Mouse (Mus musculus) macrophage (primary cell): Measurements from ENCODE around the gene 2610318N02Rik. TPM values are rescaled to one million over a fixed set of nuclear protein-coding genes. Genes with fewer than 3 reads are reported as not detected.

ENCODE experiments used
- H3K27ac ChIP-seq: fragments of 350-480 bp; formaldehyde crosslinking; 2 replicates; pipeline ENCODE4 v1.9.0; 2021
- H3K36me3 ChIP-seq: fragments of 350-480 bp; formaldehyde crosslinking; 2 replicates; pipeline ENCODE4 v1.9.0; 2021; ENCODE audit errors: inconsistent target
- H3K4me3 ChIP-seq: fragments of 350-480 bp; formaldehyde crosslinking; 2 replicates; pipeline ENCODE4 v1.9.0; 2021; ENCODE audit errors: inconsistent target
- H3K79me2 ChIP-seq: fragments of 350-480 bp; formaldehyde crosslinking; 2 replicates; pipeline ENCODE4 v1.9.0; 2021; ENCODE audit errors: inconsistent target
- WGBS: methylation state at CpG from one replicate; pipeline ENCODE4 v1.1.7; 2026; ENCODE audit warnings: inconsistent platforms; ENCODE audit not compliant: missing documents; 5-methylcytosine and 5-hydroxymethylcytosine counted together
- polyA plus RNA-seq: library from polyadenylated mRNA; stranded (reverse); fragments of 250-400 nt; gene quantifications from 3 replicates; pipeline ENCODE4 v1.2.4, GENCODE M21; 2018; ENCODE audit warnings: inconsistent platforms

2610318N02Rik gene
- polyA plus RNA-seq, 1 experiment from 2014 or later, result 2.5 TPM

DNA sequence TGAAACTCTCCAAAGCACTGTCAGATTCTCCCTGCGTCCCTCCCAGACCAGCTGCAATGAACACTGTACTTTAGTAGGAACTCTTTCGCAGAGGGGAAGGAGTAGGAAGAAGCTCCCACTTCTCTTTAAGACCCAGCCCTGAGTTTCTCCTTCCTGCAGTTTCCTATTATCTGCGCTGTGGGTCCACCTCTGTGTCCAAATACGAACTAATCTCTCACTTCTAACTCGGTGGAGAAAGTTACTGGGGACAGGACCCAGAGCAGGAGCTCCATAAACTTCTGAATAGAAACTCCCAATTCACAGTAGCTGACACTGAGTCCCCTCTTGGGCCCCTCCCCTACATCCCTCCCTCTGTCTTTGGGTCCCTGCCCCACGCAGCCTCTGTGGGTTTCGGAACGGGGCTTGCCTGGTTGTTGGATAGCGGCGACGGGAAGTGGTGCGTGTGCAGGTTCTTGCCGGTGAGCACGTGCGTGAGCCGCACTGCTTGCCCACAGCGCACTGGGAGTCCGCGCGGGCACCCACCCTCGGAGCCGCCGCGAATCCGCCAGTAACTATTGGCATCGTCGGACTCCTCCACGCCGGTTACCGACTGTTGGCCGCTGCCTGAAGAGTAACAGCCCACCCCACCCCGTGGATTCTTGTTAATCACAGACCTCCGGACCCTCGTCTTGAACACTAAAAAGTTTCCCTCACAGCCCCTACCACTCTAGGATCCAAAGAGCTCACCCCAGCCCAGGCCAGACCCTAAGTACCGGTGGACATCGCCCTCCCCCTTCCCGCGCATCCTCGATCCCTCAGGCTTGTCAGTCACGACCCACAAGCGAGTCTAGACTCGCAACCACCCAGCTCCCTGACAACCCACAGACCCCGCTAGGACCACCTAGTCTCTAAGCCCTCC, 6.5 kb upstream of the 2610318N02Rik start:
- Histone ChIP-seq H3K36me3 (no peaks in the 10 kb centered on the region), H3K4me3 (peak overlapping the region; percentile 96), H3K79me2 (peaks cover 18% of the 10 kb centered on the region), H3K27ac (peak overlapping the region; percentile 67)
- 1% methylated on average over 40 of the region's 43 CpGs for WGBS

GRCm38 (mm10) chr16:17127292-17127691, 2.3 kb upstream of the 2610318N02Rik start:
- H3K36me3 ChIP-seq, result no peaks in the 10 kb centered on the region
- no peak overlapping the region for H3K4me3 ChIP-seq
- WGBS, result 91% methylated on average over 1 of the region's 1 CpGs
- H3K27ac ChIP-seq, result no peak overlapping the region
- H3K79me2 ChIP-seq, result peaks cover 18% of the 10 kb centered on the region

GRCm38 (mm10) chr16:17124119-17124870, 672 bp downstream of the 2610318N02Rik start:
- H3K79me2 ChIP-seq, result no peaks in the 10 kb centered on the region
- no peaks in the 10 kb centered on the region for H3K36me3 ChIP-seq
- peak overlapping the region; percentile 17; the same call in 1 of the 2 replicates for H3K27ac ChIP-seq
- H3K4me3 ChIP-seq, result peak overlapping the region; percentile 55
- 33% methylated on average over 22 of the region's 22 CpGs for WGBS

- WGBS, result 96% methylated on average over 13 of the region's 14 CpGs
- Histone ChIP-seq H3K27ac (no peak overlapping the region), H3K36me3 (no peaks in the 10 kb centered on the region), H3K79me2 (no peaks in the 10 kb centered on the region), H3K4me3 (no peak overlapping the region)
Measured at GRCm38 (mm10) chr16:17121569-17121968, 3.4 kb downstream of the 2610318N02Rik start.

GRCm38 (mm10) chr16:17117309-17117799, 7.6 kb downstream of the 2610318N02Rik start:
- 93% methylated on average over 5 of the region's 5 CpGs for WGBS
- H3K4me3 ChIP-seq, result no peak overlapping the region
- no peaks in the 10 kb centered on the region for H3K79me2 ChIP-seq
- H3K36me3 ChIP-seq, result no peaks in the 10 kb centered on the region
- H3K27ac ChIP-seq, result no peak overlapping the region

- Histone ChIP-seq H3K36me3 (peaks cover 22% of the 10 kb centered on the region; the same call in 1 of the 2 replicates), H3K79me2 (peaks cover 48% of the 10 kb centered on the region), H3K27ac (peak within 1 kb of the TSS; percentile 79), H3K4me3 (peak within 1 kb of the TSS; percentile 99)
- 2% methylated on average over 36 of the region's 38 CpGs for WGBS
Measured at GRCm38 (mm10) chr16:17110771-17111743, 13.9 kb downstream of the 2610318N02Rik start, which contains the start of gene Ppil2. Gene Ppil2 (minus strand): TSS chr16:17111257.

GRCm38 (mm10) chr16:17104600-17104999, 20.4 kb downstream of the 2610318N02Rik start:
- 85% methylated on average over 4 of the region's 4 CpGs for WGBS
- Histone ChIP-seq H3K36me3 (peaks cover 82% of the 10 kb centered on the region), H3K4me3 (no peak overlapping the region), H3K27ac (no peak overlapping the region), H3K79me2 (peaks cover 74% of the 10 kb centered on the region)

DNA sequence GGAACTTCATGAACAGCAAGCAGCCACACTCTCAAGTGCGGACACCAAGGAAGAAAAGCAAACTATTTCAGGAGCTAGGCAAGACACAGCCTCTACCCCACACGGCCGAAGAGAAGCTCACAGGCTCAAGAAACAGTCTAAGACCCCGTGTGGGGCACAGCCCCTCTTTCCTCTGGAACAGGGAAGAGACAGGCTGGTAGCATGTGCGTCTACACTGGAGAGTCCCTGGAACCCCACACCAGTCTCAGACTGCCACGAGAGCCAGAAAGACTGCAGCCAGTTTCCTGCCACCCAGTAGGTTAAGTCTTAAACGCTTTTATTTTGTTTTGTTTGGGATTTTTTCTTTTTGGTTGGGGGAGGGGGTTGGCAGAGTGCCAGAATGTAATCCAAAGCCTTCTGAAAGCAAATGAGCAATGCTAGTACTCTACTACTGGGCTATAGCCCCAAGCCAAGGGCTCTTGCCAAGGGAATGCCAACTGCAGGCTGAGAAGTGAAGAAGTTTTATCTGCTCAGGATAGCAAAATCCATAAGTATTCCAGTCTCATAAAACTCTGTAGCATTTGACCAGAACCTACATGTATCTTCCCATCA, 22.2 kb downstream of the 2610318N02Rik start:
- no peak overlapping the region for H3K4me3 ChIP-seq
- peaks cover 88% of the 10 kb centered on the region for H3K36me3 ChIP-seq
- H3K79me2 ChIP-seq, result peaks cover 55% of the 10 kb centered on the region; the same call in 1 of the 2 replicates
- WGBS, result 88% methylated on average over 7 of the region's 7 CpGs
- no peak overlapping the region for H3K27ac ChIP-seq

DNA sequence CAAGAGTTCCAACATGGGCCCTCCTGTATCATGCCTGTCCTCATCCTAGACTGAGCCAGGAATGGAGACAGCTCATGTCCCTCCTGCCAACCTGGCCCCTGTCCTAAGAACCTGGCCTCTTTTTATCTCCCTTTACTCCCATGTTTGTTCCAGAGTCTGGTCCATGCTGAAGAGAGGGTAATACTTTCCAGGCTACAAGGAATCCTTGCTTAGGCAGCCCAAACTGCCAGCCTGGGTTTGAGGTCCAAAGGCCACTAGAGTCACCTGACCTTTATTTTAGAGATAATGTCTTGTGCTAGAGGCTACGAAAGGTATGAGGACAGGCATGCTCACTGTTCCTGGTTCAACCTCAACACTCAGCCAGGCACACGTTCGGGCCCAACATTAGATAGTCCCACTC, 28.0 kb downstream of the 2610318N02Rik start:
- 97% methylated on average over 3 of the region's 3 CpGs for WGBS
- no peak overlapping the region for H3K27ac ChIP-seq
- no peak overlapping the region for H3K4me3 ChIP-seq
- peaks cover 6% of the 10 kb centered on the region; the same call in 1 of the 2 replicates for H3K79me2 ChIP-seq
- H3K36me3 ChIP-seq, result peaks cover 91% of the 10 kb centered on the region

GRCm38 (mm10) chr16:17088346-17088745, 36.6 kb downstream of the 2610318N02Rik start:
- no peak overlapping the region for H3K4me3 ChIP-seq
- no peaks in the 10 kb centered on the region for H3K79me2 ChIP-seq
- H3K36me3 ChIP-seq, result peaks cover 92% of the 10 kb centered on the region
- 91% methylated on average over 3 of the region's 3 CpGs for WGBS
- no peak overlapping the region for H3K27ac ChIP-seq

DNA sequence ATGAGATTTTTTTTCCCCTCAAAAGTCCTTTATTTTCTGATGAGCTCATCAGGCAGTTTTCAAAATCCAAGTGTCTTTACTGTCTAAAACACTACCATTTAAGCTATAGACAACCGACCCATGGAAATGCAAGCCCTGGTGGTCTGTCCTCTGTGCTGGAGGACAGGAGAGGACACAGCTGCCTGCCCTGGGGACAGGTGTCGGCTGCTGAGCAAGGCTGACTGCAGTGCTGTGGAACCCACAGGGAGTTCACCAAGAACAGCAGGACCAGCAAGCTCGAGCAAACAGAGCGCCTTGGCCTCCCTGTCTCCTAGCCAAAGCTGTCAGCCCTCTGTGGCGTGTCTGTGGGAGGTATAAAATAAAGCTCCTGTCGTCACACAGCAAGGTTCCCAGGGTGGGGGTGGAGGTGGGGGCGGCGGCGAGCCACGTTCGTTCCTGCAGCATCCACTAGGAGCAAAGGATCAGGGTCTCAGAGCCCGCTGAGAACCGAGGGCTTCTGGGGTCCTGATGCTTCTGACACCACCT, 38.2 kb downstream of the 2610318N02Rik start:
- Histone ChIP-seq H3K79me2 (no peaks in the 10 kb centered on the region), H3K27ac (no peak overlapping the region), H3K4me3 (no peak overlapping the region), H3K36me3 (peaks cover 89% of the 10 kb centered on the region)
- 93% methylated on average over 13 of the region's 13 CpGs for WGBS

DNA sequence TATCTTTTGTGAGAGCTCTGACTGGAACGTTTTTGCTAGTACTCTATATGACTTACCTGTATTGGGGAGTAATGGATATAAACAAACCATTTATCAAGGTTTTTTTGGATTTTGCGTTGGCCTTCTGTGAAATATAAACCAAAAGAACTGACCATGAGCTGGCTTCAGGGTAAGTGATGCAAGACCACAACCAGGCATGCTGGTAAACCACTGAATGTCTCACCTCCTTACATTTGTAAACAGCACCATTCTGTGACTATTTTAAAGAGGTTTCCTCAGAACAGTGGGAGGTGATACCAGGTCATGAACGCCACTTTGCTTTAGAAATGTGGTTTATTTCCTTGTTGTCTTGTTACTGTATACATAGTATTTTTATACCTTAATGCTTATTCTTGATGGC, 38.7 kb downstream of the 2610318N02Rik start:
- Histone ChIP-seq H3K36me3 (peaks cover 89% of the 10 kb centered on the region), H3K79me2 (no peaks in the 10 kb centered on the region), H3K27ac (no peak overlapping the region), H3K4me3 (no peak overlapping the region)
- WGBS, result 73% methylated on average over 3 of the region's 3 CpGs

DNA sequence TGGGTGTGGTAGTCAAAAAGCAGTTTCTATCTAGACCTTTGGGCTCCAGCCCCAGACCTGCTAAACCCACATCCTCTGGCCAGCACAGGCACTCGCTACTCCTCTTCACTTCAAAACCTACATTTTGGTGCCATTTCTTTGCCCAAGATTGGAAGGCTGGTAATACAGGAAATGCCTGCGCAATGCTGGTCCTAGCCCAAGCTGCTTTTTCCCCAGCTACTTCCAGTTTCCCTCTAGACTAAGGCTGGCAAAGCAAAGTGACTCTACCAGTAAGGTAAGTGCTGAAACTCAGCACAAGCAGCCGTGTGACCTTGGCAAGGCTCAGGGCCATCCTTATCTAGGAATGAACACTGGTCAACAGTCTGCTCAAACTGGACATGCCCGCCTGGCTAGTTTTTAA, 39.3 kb downstream of the 2610318N02Rik start:
- H3K27ac ChIP-seq, result no peak overlapping the region
- H3K4me3 ChIP-seq, result no peak overlapping the region
- peaks cover 87% of the 10 kb centered on the region for H3K36me3 ChIP-seq
- H3K79me2 ChIP-seq, result no peaks in the 10 kb centered on the region
- 54% methylated on average over 4 of the region's 4 CpGs for WGBS
